Mouse (Mus musculus): ENCODE data around the gene Mybpc2. TPM values are rescaled to one million over a fixed set of nuclear protein-coding genes. Genes with fewer than 3 reads are reported as not detected.

Gene Mybpc2
- total and polyA plus RNA-seq, 3 experiments, result 0.24 TPM; not detected in 2

GRCm38 (mm10) chr7:44463556-44464225 is 60.8 kb downstream of the Mybpc2 start:
- no peak for DNase-seq

GRCm38 (mm10) chr7:44463056-44463425 is 61.4 kb downstream of the Mybpc2 start:
- no peak for DNase-seq

GRCm38 (mm10) chr7:44462218-44463055 is 62.0 kb downstream of the Mybpc2 start:
- DNase-seq, result no peak

- DNase-seq, result no peak
These were observed 62.8 kb downstream of the Mybpc2 start for GRCm38 (mm10) chr7:44461503-44462217.

- DNase-seq, result no peak
These were observed 63.5 kb downstream of the Mybpc2 start for GRCm38 (mm10) chr7:44460767-44461502.

GRCm38 (mm10) chr7:44460067-44460466 is 64.4 kb downstream of the Mybpc2 start:
- DNase-seq, result no peak

GRCm38 (mm10) chr7:44456302-44456701 is 68.2 kb downstream of the Mybpc2 start:
- no peak for DNase-seq

- DNase-seq, result no peak
These were observed 71.2 kb downstream of the Mybpc2 start for GRCm38 (mm10) chr7:44453256-44453655.

Small RNA genes lying within 50 kb of the gene (microRNA-seq; reads per million reads assigned to microRNA genes)
- gene Mir7052, result 3.7 to 6.2 reads per million in 2 experiments
- 0.22 to 0.41 reads per million in 2 experiments for gene Mir7053

Other genes with a start within 250 kb of the Mybpc2 start
- 1 to 10 TPM; 4.6 to 5.1 TPM for gene Clec11a, start 217.8 kb downstream of the Mybpc2 start, total RNA-seq (2021)
- 11.4 and 13.0 TPM in 2 replicates for gene Clec11a, start 217.8 kb downstream of the Mybpc2 start, polyA plus RNA-seq (2012; rRNA removed)
- 1 to 10 TPM; 8.0 to 9.1 TPM for gene Shank1, start 214.4 kb downstream of the Mybpc2 start, total RNA-seq (2021)
- gene Shank1, start 214.4 kb downstream of the Mybpc2 start, polyA plus RNA-seq (2012; rRNA removed), result 2.5 and 2.9 TPM in 2 replicates
- 1 to 10 TPM; 4.8 to 6.2 TPM for gene Syt3, start 140.6 kb downstream of the Mybpc2 start, total RNA-seq (2021)
- 12.1 and 16.0 TPM in 2 replicates for gene Syt3, start 140.6 kb downstream of the Mybpc2 start, polyA plus RNA-seq (2012; rRNA removed)
- gene 1700008O03Rik, start 138.8 kb downstream of the Mybpc2 start, total RNA-seq (2021), result 1 to 10 TPM in 1 of 2 experiments, under 1 TPM in 1; 0.66 to 1.2 TPM
- 1.6 and 2.3 TPM in 2 replicates for gene 1700008O03Rik, start 138.8 kb downstream of the Mybpc2 start, polyA plus RNA-seq (2012; rRNA removed)
- gene Lrrc4b, start 95.6 kb downstream of the Mybpc2 start, total RNA-seq (2021), result 1 to 10 TPM; 5.1 to 8.5 TPM
- 10.3 and 16.3 TPM in 2 replicates for gene Lrrc4b, start 95.6 kb downstream of the Mybpc2 start, polyA plus RNA-seq (2012; rRNA removed)
- gene Aspdh, start 59.3 kb downstream of the Mybpc2 start, total RNA-seq (2021), result under 1 TPM in 1 of 2 experiments, not detected in 1; 0.75 TPM
- 0.91 and 2.4 TPM in 2 replicates for gene Aspdh, start 59.3 kb downstream of the Mybpc2 start, polyA plus RNA-seq (2012; rRNA removed)
- 10 to 100 TPM; 51.2 to 61.7 TPM for gene Josd2, start 56.7 kb downstream of the Mybpc2 start, total RNA-seq (2021)
- gene Josd2, start 56.7 kb downstream of the Mybpc2 start, polyA plus RNA-seq (2012; rRNA removed), result 171 and 179 TPM in 2 replicates
- gene Emc10, start 28.1 kb downstream of the Mybpc2 start, total RNA-seq (2021), result 100 to 1,000 TPM in 1 of 2 experiments, 10 to 100 TPM in 1; 77.9 to 101 TPM
- gene Emc10, start 28.1 kb downstream of the Mybpc2 start, polyA plus RNA-seq (2012; rRNA removed), result 516 and 555 TPM in 2 replicates
- gene Fam71e1, start 28.1 kb downstream of the Mybpc2 start, total RNA-seq (2021), result 1 to 10 TPM; 8.3 to 9.1 TPM
- 28.6 and 30.9 TPM in 2 replicates for gene Fam71e1, start 28.1 kb downstream of the Mybpc2 start, polyA plus RNA-seq (2012; rRNA removed)
- under 1 TPM; 0.31 to 0.40 TPM for gene Spib, start 7.4 kb upstream of the Mybpc2 start, total RNA-seq (2021)
- 0.58 and 0.66 TPM in 2 replicates for gene Spib, start 7.4 kb upstream of the Mybpc2 start, polyA plus RNA-seq (2012; rRNA removed)
- gene Pold1, start 24.2 kb upstream of the Mybpc2 start, total RNA-seq (2021), result 10 to 100 TPM in 1 of 2 experiments, 1 to 10 TPM in 1; 8.0 to 17.3 TPM
- gene Pold1, start 24.2 kb upstream of the Mybpc2 start, polyA plus RNA-seq (2012; rRNA removed), result 27.3 and 31.0 TPM in 2 replicates
- 100 to 1,000 TPM; 106 to 125 TPM for gene Nr1h2, start 29.3 kb upstream of the Mybpc2 start, total RNA-seq (2021)
- 305 and 306 TPM in 2 replicates for gene Nr1h2, start 29.3 kb upstream of the Mybpc2 start, polyA plus RNA-seq (2012; rRNA removed)
- 1 to 10 TPM in 1 of 2 experiments, under 1 TPM in 1; 0.55 to 1.3 TPM for gene Napsa, start 47.7 kb upstream of the Mybpc2 start, total RNA-seq (2021)
- 2.2 TPM in 2 replicates for gene Napsa, start 47.7 kb upstream of the Mybpc2 start, polyA plus RNA-seq (2012; rRNA removed)
- gene Kcnc3, start 66.0 kb upstream of the Mybpc2 start, total RNA-seq (2021), result 1 to 10 TPM; 4.4 to 4.8 TPM
- gene Kcnc3, start 66.0 kb upstream of the Mybpc2 start, polyA plus RNA-seq (2012; rRNA removed), result 7.2 and 8.8 TPM in 2 replicates
- gene Myh14, start 146.2 kb upstream of the Mybpc2 start, total RNA-seq (2021), result 1 to 10 TPM; 3.2 to 5.6 TPM
- gene Myh14, start 146.2 kb upstream of the Mybpc2 start, polyA plus RNA-seq (2012; rRNA removed), result 1.2 and 1.7 TPM in 2 replicates
- not detected for gene Izumo2, start 184.1 kb upstream of the Mybpc2 start, total RNA-seq (2021)
- not detected in 2 replicates for gene Izumo2, start 184.1 kb upstream of the Mybpc2 start, polyA plus RNA-seq (2012; rRNA removed)
- gene Vrk3, start 223.8 kb upstream of the Mybpc2 start, total RNA-seq (2021), result 10 to 100 TPM; 49.2 to 61.1 TPM
- gene Vrk3, start 223.8 kb upstream of the Mybpc2 start, polyA plus RNA-seq (2012; rRNA removed), result 44.1 and 48.4 TPM in 2 replicates
- gene Zfp473, start 226.4 kb upstream of the Mybpc2 start, total RNA-seq (2021), result under 1 TPM; 0.41 to 0.43 TPM
- gene Zfp473, start 226.4 kb upstream of the Mybpc2 start, polyA plus RNA-seq (2012; rRNA removed), result 0.01 and 0.07 TPM in 2 replicates